Mouse (Mus musculus): ENCODE measurements at regions not wholly inside any gene's neighbourhood (a gene's known extent, or its start where the extent isn't known, plus 50 kb on each side); places are given as distances from the start of the nearest gene placed in this dataset.
A peak's percentile ranks its signal among the peaks of the same experiment; 100 is the strongest.
"Not testable (repeated sequence)": the region's sequence is repeated elsewhere in the genome, so short reads cannot be mapped to it uniquely, and the experiment has no call there.

DNA sequence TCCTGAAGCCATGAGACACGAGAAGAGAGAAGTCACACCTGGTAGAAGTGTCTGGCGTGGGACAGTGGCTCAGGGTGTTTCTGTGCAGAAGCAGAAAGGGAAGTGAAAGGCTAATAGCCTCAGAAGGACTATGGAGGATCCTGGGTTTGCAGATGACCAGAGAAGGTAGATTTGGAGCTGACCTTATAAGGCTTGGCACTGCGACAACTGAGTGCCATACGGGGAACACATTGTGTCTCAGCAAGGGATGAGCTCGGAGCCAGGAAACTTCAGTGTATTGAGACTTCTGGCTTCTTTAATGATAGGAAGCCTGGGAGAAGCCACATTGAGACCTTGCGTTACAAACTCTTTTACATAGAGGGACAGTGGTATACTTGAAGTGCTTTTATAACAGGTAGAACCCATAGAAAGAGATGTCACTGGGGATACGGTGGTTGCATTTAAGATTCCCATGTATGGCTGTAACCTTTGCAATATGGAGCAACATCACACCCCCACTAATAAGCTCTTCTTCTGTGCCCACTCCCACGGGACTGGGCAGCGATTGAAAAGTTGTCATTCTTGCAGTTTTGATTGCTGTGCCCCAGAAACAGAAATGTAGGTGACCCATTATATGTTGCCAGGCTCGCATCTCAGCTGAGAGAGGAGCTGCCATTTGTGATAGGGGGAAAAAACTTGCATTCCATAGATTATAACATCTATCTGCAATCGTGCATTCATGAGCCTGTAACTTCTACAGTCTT is 61.8 kb upstream of the Dync1i1 start:
- DNase-seq (ENCODE audit: extremely low read depth, low read depth, low spot score), result no peak

DNA sequence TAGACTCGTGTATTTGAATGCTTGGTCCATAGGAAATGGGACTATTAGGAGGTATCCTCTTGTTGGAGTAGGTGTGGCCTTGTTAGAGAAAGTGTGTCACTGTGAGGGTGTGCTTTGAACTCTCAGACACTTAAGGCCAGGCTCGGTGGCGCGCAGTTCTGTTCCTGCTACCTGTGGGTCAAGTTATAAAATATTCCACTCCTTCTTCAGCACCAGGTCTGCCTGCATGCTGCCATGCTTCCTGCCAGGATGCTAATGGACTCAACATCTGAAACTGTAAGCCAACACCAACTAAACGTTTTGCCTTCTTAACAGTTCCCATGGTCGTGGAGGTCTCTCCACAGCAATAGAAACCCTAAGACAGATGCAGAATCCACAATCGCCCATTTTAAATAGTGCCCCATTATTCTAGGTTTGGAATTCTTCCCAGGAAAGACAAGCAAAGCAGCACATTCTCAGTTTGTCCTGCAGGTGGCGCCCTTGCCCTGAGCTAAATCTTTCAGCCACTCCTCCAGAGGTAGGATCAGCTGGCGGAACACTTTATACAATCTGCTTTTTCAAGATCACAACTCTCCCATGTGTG is 80.2 kb upstream of the Dync1i1 start:
- DNase-seq (ENCODE audit: extremely low read depth, low read depth, low spot score), result peak; percentile 10

DNA sequence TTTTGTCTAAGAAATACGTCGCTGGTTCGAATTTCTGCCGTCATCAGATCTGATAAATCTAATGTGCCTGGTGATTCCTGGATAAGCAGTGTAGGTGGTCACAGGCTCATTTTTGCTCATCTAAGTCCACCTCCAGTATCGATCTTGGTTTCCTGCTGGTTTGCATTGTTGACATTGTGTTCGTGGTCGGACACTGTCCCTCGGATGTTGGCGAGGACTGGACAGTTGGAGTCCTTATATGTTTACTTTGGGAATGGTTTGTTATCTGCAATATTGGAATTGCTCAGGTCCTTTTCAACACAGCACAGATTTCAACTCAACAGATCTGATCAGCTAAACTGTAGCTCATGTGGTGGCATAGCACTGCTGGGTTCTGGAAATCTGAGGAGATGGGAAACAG is 91.2 kb upstream of the Dync1i1 start:
- no peak for DNase-seq (ENCODE audit: extremely low read depth, low read depth, low spot score)

DNA sequence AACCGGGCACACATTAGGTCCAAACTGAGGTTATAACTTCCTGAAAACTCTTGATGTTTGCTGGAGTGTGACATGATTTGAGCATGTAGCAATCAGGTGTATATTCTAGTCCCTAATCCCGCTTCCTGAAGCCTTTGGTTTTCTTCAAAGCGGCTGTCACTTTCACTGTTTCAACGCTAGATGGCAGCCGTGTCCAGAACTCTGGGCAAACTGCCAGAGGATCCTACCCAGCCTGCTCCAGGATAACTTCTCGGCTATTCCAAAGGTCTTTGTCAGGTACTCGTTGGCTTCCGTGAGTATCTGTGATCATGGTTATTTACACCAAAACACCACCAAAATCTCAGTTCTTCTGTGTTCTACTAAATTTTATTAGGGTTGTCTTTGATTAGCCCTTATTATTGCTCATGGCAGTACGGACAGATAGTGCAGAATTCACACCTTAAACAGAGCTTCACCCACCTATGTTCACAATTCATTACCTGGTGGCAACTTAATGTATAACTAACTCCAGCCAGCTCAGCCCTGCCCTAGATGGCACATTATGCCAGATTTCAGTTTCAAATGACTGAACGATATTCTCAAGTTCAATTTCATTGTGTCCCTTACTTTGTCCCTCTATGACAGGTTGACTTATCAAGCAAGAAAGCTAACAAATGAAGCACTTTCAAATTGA is 92.3 kb upstream of the Dync1i1 start:
- DNase-seq (ENCODE audit: extremely low read depth, low read depth, low spot score), result peak; percentile 3

DNA sequence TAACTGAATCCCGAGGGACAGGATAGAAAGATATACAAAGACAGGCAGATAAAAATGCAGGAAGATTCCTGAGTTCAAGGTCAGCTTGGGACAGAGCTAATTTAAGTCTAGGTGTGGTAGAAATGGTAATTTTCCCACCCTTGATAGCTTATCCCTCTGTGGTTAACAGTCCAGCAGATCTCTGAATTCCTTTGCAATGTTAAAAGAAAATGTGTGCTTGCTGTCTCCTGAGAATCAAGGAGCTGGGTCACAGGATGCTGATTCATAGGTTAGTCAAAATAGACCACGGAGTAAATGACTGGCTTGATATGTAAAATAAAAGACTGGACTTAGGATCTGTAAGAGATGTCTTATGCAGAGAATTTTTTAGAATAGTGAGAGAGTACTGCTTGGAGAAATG is 101.4 kb upstream of the Dync1i1 start:
- DNase-seq (ENCODE audit: extremely low read depth, low read depth, low spot score), result no peak

DNA sequence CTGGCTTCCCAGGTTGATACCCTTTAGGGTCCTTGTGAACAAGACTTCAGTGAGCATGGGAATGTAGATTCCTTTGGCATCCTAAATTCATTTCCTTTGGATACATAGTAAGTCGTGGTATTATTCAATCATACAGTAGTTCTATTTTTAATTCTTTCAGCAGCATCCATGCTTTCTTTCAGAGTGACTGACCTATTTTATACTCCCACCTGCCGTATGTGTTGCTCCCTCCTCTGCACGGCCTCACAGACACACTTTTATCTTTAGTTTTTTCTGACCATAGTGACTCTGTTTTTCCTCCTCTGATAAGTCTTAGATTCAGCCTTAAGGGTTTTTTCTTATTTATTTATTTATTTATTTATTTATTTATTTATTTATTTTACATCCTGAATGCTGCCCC is 103.9 kb upstream of the Dync1i1 start:
- DNase-seq (ENCODE audit: extremely low read depth, low read depth, low spot score), result no peak

DNA sequence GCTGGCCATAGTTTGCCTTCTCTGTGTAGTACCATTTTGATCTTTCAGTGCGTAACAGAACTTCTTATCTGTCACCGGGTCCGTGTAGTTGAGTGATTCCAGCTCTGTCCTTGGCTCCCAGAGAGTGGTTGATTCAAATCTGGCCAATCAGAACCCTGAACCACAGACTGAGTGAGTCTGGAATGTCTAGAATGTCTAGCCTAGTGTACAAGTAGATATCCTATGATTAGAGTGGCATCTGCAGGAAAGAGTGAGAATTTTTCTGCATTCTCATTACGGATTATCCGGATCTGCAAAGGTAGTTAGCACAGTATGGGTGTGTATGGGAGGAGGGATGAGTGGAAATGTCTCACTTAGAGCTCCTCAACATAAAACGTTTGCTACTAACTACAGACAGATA is 97.9 kb upstream of the Pdk4 start:
- DNase-seq (ENCODE audit: extremely low read depth, low read depth, low spot score), result no peak

DNA sequence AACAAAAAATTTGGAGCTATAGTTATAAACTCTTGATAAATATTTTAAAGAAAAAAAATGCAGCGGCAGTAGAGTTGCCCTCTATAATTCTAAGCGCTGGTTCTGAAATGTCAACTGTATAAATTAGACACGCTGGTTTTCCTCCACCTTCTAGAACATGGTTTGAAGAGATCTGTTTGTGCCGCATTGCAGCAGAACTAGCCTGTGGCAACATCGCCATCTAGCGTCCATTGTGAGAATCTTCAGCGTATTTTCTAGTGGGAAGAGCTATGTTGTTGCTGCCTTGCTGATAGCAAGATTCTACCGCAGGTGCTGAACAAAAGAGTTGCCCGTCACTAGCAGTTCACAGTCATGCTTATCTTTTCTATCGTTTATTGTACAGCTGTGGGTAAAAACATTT is 93.5 kb upstream of the Pdk4 start:
- DNase-seq (ENCODE audit: extremely low read depth, low read depth, low spot score), result peak; percentile 18

DNA sequence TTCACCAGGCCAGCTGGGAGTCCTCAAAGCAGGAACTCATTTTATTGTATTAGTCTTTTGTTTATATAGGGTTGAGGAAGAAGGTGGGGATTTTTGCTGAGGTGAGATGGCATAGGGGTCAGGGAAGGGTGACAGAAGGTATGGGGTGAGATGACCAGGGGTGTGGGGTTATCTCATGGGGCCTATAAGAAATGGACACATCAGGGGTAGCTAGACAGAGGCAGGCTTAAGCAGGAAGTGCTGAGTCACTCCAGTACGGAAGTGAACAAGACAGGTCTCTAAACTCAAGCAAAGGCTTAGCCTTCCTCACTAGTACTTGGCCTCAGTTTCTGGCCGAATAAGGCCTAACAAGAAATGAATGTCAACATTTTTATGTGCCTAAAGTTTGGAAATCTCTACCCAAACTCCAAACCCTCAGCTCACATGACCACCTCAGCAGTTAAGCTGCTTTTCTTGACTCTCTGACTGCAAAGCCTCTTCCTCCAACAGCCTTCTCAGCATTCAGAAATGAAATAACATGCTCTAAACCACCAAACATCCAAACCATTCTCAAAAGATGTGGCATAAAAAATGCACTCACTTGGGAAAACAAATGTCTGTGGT is 86.9 kb upstream of the Pdk4 start:
- no peak for DNase-seq (ENCODE audit: extremely low read depth, low read depth, low spot score)

DNA sequence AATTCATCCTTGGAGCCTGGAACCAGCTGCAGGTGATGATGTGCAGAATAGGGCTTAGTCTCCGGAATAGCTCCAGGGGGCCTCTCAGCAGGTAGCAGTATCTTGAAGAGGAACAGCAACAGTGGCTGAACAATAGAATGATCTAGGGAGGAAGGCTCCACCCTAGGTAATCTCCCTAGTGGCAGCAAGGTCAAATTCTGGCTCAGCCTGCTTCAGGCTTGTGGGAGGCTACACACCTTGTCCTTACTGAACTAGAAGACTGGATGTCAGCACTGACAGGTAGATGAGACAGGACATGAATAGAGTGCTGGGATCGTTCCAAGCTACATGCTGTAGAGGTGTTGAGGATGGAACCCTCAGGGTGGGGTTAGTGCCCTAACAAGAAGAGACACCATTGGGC is 80.8 kb upstream of the Pdk4 start:
- not testable (repeated sequence) for DNase-seq (ENCODE audit: extremely low read depth, low read depth, low spot score)

DNA sequence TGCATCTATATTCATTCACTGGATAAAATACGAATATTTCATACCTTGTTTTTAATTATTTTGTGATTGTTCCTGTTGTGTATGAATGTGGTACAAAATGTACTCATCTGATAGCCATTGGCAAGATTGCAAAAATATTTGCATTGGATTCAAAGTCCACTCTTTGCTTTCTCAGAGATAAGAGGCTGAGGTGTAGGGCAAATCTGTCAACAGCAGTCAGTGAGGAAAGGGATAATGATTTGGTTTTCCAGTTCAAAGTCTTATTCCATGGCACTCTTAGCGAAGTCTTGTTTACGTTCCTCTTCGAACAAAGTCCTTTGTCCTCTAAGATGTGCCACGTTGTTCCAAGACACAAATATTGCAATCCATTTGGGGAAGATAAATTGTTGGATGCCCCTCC is 70.5 kb upstream of the Pdk4 start:
- DNase-seq (ENCODE audit: extremely low read depth, low read depth, low spot score), result no peak

DNA sequence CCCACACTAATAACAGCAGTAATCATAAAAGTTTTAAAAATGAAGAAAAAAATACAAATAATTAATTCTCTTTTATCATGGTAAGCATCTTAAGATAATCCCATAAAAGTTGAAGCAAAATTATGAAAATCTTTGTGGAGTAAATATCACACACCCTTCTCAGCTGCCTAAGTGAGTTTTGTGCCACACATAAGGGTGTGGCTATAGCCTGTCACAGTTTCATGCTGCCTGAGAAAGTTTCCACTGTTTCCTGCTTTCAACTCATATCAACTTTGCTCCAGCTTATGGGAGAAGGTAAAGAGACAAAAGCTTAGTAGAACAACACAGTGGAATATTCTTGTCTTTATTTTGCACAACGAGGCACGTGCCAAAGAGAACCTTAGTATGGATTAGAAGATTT is 68.9 kb upstream of the Pdk4 start:
- DNase-seq (ENCODE audit: extremely low read depth, low read depth, low spot score), result no peak

DNA sequence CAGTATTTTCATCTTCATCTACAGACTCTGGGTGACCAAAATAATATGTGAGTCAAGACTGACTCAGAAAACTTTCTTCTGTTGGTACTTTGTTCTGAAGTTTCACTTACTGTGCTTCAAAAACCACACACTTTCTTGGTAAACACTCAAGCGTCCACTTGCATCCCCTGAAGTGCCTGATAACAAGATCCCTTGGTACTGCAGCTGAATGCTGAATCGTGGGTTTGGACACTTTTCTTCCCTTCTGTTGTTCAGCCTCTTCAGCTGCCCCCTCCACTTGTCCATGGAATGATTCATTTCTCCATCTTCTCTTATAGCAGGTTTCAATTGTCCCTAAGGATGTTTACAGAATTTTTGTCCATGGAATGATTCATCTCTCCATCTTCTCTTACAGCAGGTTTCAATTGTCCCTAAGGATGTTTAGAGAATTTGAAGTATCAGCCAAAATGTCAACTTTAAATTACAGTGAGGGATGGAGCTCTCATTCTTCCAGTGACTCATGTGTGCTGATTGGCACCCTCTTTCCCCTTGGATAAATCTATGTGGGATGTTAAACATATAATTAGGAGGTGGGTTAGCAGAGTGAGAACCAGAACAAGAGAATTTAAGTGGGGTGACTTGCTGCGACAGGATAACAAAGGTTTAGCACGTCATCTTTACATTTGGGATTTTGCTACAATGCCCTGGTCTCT is 57.7 kb upstream of the Pdk4 start:
- DNase-seq (ENCODE audit: extremely low read depth, low read depth, low spot score), result no peak

DNA sequence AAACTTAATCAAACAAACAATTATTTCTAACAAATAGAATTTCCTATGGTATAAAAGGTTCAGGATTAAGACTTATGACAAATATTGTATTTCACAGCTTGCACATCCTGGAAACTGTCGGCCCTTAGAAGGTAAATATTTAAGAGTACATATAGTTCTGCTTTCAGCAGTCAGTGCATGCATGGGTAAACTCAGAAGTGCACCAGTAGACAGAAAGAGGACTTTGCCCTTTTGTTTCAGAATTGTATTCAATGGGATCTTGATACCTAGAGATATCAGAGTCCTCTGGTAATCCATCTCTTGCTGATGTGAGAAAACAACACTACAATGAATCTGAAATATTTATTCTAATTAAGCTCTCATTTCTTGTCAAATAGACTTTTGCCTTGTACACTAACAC is 54.0 kb upstream of the Pdk4 start:
- DNase-seq (ENCODE audit: extremely low read depth, low read depth, low spot score), result no peak
